Mouse (Mus musculus): ENCODE data around the gene Prkn.

- TF ChIP-seq CTCF (IDR thresholded peaks at IDR 0.05; ENCODE audit: low read depth) (no peak), EP300 (optimal IDR thresholded peaks at IDR 0.05) (no peak)
These were observed 478.8 kb downstream of the Prkn start for GRCm38 (mm10) chr17:11318946-11319345.
